Mouse (Mus musculus): ENCODE measurements at regions not wholly inside any gene's neighbourhood (a gene's known extent, or its start where the extent isn't known, plus 50 kb on each side); places are given as distances from the start of the nearest gene placed in this dataset.
A peak's percentile ranks its signal among the peaks of the same experiment; 100 is the strongest.

DNA sequence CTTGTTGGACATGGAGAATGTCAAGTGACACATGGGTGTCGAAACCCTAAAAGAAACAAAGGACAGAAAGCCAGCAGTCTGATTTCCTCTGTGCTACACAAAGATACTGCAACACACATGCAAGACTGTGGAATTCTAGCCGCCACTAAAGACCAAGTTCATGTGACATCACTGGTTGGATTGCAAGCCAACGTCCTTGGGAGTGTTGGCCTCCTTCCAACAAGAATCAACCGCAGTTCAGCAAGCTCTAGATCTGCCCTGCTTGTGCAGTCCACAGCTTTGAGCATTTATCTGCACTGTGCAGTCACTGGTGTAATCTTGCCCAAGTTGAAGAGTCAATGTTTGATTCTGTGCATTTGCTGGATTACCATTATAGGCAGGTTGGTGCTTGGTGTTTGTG lies 1001.2 kb downstream of the Ttll7 start:
- H3K27ac ChIP-seq (ENCODE audit: poor library complexity, severe bottlenecking) = 0 out of 2 replicates have a peak overlapping the region, but pooled peaks have one; percentile 1

DNA sequence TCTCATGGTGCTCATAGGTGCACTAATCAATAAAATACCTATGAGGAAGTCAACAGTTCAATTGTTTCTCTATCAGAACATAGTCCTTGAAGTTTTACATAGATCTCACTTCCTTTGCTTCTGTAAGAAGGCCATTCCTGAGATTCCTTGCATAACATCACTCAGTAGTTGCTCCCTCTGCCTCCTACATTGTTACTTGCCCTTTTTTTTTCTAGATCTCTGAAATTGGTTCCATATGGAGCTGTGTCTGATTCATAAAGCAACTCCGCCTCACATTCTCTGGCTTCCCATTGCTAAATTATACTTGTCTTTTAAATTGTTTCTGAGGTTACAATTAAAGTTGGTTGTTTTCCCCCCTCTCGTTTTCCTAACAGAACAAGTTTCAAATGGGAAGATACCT lies 1000.7 kb downstream of the Ttll7 start:
- Histone ChIP-seq H3K9ac (no peak overlapping the region), H3K27ac (ENCODE audit: poor library complexity, severe bottlenecking) (no peak overlapping the region), H3K9me3 (replicated peaks) (0 out of 2 replicates have a peak, but pooled peaks cover 5% of the 10 kb centered on the region), H3K4me2 (no peak overlapping the region), H3K27me3 (replicated peaks) (no peaks in the 10 kb centered on the region), H3K4me1 (replicated peaks) (peaks cover 2% of the 10 kb centered on the region; the same call in 1 of the 2 replicates), H3K36me3 (no peaks in the 10 kb centered on the region), H3K4me3 (no peak overlapping the region)
- ATAC-seq (ENCODE audit: insufficient number of reproducible peaks, low FRiP score) = no peak
- WGBS = 84% methylated on average over 2 of the region's 2 CpGs

More for the DNA sequence above, 1001.2 kb downstream of the Ttll7 start:
- H3K4me2 ChIP-seq = no peak overlapping the region; the same call in 1 of the 2 replicates
- peaks cover 2% of the 10 kb centered on the region; the same call in 1 of the 2 replicates for H3K4me1 ChIP-seq (replicated peaks)
- H3K27me3 ChIP-seq (replicated peaks) = no peaks in the 10 kb centered on the region
- 29% methylated on average over 4 of the region's 4 CpGs for WGBS
- no peaks in the 10 kb centered on the region for H3K36me3 ChIP-seq
- no peak overlapping the region for H3K4me3 ChIP-seq
- 0 out of 2 replicates have a peak, but pooled peaks cover 5% of the 10 kb centered on the region for H3K9me3 ChIP-seq (replicated peaks)
- no peak overlapping the region for H3K9ac ChIP-seq
- peak; percentile 63; the same call in 1 of the 2 replicates for ATAC-seq (ENCODE audit: insufficient number of reproducible peaks, low FRiP score)

DNA sequence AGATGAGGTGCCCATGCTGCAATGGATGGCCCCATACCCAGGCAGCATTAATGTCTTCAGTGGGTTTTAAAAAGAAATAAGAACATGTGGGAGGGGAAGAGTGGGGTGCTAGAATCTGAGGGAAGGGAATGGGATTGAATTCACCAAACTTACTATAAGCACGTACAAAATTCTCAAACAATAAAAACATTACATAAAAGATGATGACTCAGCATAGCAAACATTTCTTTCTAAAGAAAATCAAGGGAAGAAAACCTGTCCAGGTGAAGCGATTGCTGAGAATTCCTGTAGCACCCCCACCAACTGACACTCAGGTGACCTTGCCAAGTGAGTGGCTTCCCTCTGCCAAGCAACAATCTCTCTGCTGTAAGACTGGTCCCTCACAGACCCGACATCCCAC lies 989.2 kb downstream of the Ttll7 start:
- no peaks in the 10 kb centered on the region for H3K36me3 ChIP-seq
- 60% methylated on average over 3 of the region's 3 CpGs for WGBS
- H3K9ac ChIP-seq = no peak overlapping the region
- no peak overlapping the region for H3K4me3 ChIP-seq
- H3K27ac ChIP-seq (ENCODE audit: poor library complexity, severe bottlenecking) = no peak overlapping the region
- no peaks in the 10 kb centered on the region for H3K4me1 ChIP-seq (replicated peaks)
- H3K4me2 ChIP-seq = no peak overlapping the region
- H3K27me3 ChIP-seq (replicated peaks) = no peaks in the 10 kb centered on the region
- no peaks in the 10 kb centered on the region for H3K9me3 ChIP-seq (replicated peaks)
- ATAC-seq (ENCODE audit: insufficient number of reproducible peaks, low FRiP score) = no peak

DNA sequence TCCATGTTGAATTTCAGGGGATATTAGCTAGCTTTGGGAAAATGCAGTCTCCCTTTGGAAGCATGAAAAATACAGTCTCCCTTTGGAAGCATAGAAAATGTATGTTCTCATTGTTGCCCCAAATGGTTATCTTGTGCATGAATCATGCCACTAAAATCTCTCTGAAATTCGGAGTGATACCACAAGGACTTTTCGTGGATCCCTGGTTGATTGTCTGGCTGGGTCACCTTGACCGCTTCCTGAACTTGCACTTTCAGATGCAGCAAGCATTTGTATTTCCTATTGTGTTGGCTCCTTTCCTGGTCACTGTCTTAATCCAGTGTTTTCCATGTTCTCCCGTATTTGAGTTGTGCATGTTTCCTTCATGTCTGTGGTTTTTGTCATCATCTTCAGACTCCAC lies 986.6 kb downstream of the Ttll7 start:
- Histone ChIP-seq H3K4me1 (replicated peaks) (no peaks in the 10 kb centered on the region), H3K9me3 (replicated peaks) (no peaks in the 10 kb centered on the region), H3K4me2 (no peak overlapping the region), H3K9ac (no peak overlapping the region), H3K4me3 (no peak overlapping the region), H3K36me3 (no peaks in the 10 kb centered on the region), H3K27ac (ENCODE audit: poor library complexity, severe bottlenecking) (no peak overlapping the region), H3K27me3 (replicated peaks) (no peaks in the 10 kb centered on the region)
- 76% methylated on average over 4 of the region's 4 CpGs for WGBS
- ATAC-seq (ENCODE audit: insufficient number of reproducible peaks, low FRiP score) = no peak

DNA sequence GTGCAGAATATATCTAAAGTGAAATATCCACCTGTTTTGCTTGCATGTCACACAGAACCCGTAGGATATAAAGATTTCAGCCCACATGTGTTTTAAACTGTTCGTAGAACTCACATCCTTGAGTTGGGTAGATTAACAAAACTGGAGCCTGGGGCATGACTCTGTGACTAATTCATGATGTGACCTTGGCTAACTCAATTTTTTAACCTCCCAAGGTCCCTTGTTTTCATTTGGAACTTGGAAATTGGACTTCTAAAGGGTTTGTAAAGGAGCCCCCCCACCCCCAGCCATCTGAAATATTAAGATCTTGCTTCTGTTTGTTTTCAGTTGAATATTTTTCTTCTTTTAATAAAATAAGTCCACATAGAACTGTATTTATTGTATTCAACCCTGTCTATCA lies 983.5 kb downstream of the Ttll7 start:
- 77% methylated on average over 2 of the region's 2 CpGs for WGBS
- Histone ChIP-seq H3K27me3 (replicated peaks) (no peaks in the 10 kb centered on the region), H3K4me2 (no peak overlapping the region), H3K4me1 (replicated peaks) (no peaks in the 10 kb centered on the region), H3K36me3 (no peaks in the 10 kb centered on the region), H3K4me3 (no peak overlapping the region), H3K9me3 (replicated peaks) (no peaks in the 10 kb centered on the region), H3K27ac (ENCODE audit: poor library complexity, severe bottlenecking) (no peak overlapping the region), H3K9ac (no peak overlapping the region)
- no peak for ATAC-seq (ENCODE audit: insufficient number of reproducible peaks, low FRiP score)

DNA sequence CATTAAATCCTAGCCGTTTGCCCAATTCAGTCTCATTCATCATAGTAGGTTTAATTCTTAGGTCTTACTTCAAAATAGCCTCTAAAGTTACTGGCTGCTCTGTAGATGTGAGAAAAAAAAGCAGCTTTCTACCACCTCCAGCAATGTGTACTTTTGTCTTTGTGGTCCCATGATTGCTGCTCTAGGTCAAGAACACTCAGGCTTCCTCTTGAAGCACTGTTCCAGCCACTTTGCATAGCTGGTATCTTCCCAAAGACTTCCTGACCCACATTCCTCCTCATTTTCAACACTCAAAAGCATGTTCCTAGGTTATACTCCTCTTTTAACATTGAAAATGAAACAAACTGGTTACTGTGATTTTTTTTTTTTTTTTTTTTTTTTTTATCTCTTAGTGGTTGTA lies 973.2 kb downstream of the Ttll7 start:
- 95% methylated on average over 1 of the region's 1 CpGs for WGBS
- ATAC-seq (ENCODE audit: insufficient number of reproducible peaks, low FRiP score) = no peak

DNA sequence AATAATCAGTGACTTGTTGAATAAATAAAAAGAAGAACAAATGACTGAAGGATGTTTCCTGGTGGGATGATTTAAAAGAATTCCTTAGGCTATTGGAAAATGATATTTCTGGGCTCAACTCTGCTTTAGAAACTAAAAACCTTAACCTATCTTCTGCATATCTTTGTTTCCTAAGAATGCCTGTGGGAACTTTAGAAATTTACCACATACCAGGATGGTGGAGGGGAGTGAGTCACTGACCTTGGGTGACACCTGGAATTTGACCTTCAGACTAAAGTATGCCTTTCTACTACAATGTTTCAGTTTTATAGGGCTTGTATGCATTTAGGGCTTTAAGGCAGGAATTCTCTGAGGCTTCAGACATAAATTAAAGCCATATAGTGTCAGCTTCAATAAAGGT lies 972.3 kb downstream of the Ttll7 start:
- Histone ChIP-seq H3K4me3 (no peak overlapping the region), H3K4me2 (no peak overlapping the region), H3K27ac (ENCODE audit: poor library complexity, severe bottlenecking) (no peak overlapping the region), H3K27me3 (replicated peaks) (no peaks in the 10 kb centered on the region), H3K9me3 (replicated peaks) (no peaks in the 10 kb centered on the region), H3K36me3 (no peaks in the 10 kb centered on the region), H3K4me1 (replicated peaks) (no peaks in the 10 kb centered on the region), H3K9ac (no peak overlapping the region)
- no peak for ATAC-seq (ENCODE audit: insufficient number of reproducible peaks, low FRiP score)

More for the DNA sequence above, 973.2 kb downstream of the Ttll7 start:
- Histone ChIP-seq H3K9me3 (replicated peaks) (no peaks in the 10 kb centered on the region), H3K4me3 (no peak overlapping the region), H3K4me2 (no peak overlapping the region), H3K4me1 (replicated peaks) (no peaks in the 10 kb centered on the region), H3K27me3 (replicated peaks) (no peaks in the 10 kb centered on the region), H3K27ac (ENCODE audit: poor library complexity, severe bottlenecking) (no peak overlapping the region), H3K9ac (no peak overlapping the region), H3K36me3 (no peaks in the 10 kb centered on the region)

DNA sequence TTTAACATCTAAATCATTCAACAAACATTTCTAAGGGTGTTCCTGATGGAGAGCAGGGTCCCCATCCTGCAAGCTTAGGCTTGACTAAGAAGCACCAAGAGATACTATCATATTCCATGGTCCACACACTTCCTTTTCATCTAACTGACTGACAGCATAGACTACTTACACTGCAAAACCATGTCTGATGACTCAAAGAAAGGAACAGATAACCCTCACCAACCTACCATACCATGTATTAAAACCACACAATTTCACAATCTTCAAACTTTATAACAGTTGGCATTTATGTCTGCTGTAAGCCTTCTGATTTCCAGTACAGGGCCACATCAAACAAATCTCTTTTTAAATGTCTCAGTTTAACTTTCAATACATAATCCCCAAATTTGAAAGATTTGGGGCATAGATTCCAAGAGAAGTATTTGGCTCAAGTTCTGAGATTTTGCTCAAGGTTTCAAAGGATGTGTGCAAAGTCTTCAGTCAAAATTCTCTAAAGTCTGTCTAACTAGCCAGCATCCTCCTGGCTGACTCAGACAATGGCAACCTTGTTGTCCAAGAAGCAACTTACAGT lies 962.0 kb downstream of the Ttll7 start:
- Histone ChIP-seq H3K9me3 (replicated peaks) (no peaks in the 10 kb centered on the region), H3K27ac (ENCODE audit: poor library complexity, severe bottlenecking) (no peak overlapping the region), H3K4me3 (no peak overlapping the region), H3K27me3 (replicated peaks) (no peaks in the 10 kb centered on the region), H3K4me2 (no peak overlapping the region), H3K4me1 (replicated peaks) (no peaks in the 10 kb centered on the region), H3K36me3 (no peaks in the 10 kb centered on the region), H3K9ac (no peak overlapping the region)
- ATAC-seq (ENCODE audit: insufficient number of reproducible peaks, low FRiP score) = no peak

DNA sequence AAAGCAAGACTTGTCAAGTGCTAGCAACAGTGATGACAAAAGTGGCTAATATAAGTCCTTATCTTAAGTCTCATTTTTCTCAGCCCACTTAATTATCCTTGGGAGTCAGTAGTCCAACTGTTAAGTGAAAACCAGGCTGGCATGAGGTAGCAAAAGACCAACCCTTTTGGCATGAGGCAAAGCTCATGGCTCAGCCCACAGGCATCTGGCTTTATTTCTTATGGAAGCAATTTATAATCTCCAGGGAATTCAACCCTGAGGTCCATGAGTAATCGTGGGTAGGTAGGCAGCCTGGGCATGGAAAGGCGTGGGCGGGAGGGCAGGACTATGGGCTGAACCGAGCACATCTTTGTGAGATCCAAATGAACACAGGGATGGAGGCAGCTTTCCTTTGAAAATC lies 950.4 kb downstream of the Ttll7 start:
- WGBS = 67% methylated on average over 4 of the region's 4 CpGs
- ATAC-seq (ENCODE audit: insufficient number of reproducible peaks, low FRiP score) = no peak
- H3K27me3 ChIP-seq (replicated peaks) = no peaks in the 10 kb centered on the region

DNA sequence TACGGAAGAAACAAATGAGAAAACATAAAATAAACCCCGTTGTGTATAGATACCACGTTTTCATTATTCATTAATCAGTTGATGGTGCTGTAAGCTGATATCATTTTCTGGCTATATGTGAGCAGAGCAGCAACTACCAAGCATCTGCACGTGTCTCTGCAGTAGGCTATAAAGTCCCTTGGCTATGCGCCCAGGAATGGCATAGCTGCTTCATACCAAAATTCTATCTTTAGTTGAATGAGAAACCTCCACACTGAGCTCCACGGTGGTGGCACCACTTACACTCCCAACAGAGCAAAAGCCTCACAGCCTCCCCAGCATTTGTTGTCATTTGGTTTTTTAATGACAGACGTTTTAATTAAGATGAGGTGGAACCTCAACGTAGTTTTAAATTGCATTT lies 944.4 kb downstream of the Ttll7 start:
- Histone ChIP-seq H3K36me3 (no peaks in the 10 kb centered on the region), H3K4me2 (no peak overlapping the region), H3K9ac (no peak overlapping the region), H3K27ac (ENCODE audit: poor library complexity, severe bottlenecking) (no peak overlapping the region), H3K4me3 (no peak overlapping the region), H3K9me3 (replicated peaks) (no peaks in the 10 kb centered on the region), H3K4me1 (replicated peaks) (no peaks in the 10 kb centered on the region), H3K27me3 (replicated peaks) (no peaks in the 10 kb centered on the region)
- WGBS = 59% methylated on average over 8 of the region's 8 CpGs
- no peak for ATAC-seq (ENCODE audit: insufficient number of reproducible peaks, low FRiP score)

More for the DNA sequence above, 950.4 kb downstream of the Ttll7 start:
- H3K36me3 ChIP-seq = no peaks in the 10 kb centered on the region
- no peaks in the 10 kb centered on the region for H3K9me3 ChIP-seq (replicated peaks)
- H3K9ac ChIP-seq = no peak overlapping the region
- no peaks in the 10 kb centered on the region for H3K4me1 ChIP-seq (replicated peaks)
- H3K4me3 ChIP-seq = no peak overlapping the region
- H3K4me2 ChIP-seq = no peak overlapping the region
- H3K27ac ChIP-seq (ENCODE audit: poor library complexity, severe bottlenecking) = no peak overlapping the region

DNA sequence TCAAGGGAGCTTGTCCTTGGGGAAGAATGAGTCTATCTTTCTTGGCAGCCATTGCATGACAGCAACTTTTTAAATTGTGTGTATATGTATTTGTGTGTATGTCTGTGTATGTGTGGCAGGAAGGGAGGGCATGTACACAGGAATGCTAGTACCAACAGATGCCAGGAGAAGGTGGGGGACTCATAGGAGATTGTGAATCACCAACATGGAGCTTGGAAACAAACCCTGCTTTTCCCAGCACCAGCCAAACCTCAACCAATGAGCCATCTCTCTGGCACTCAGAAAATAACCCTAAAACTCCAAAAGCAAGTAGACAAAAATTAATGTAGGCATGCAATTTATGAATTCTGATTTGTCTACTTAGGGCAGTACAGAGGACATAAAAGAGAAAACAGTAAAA lies 942.9 kb downstream of the Ttll7 start:
- no peak overlapping the region for H3K4me3 ChIP-seq
- no peak for ATAC-seq (ENCODE audit: insufficient number of reproducible peaks, low FRiP score)
- H3K4me1 ChIP-seq (replicated peaks) = no peaks in the 10 kb centered on the region
- H3K4me2 ChIP-seq = no peak overlapping the region
- H3K27me3 ChIP-seq (replicated peaks) = no peaks in the 10 kb centered on the region
- H3K9me3 ChIP-seq (replicated peaks) = no peaks in the 10 kb centered on the region
- no peaks in the 10 kb centered on the region for H3K36me3 ChIP-seq
- H3K27ac ChIP-seq (ENCODE audit: poor library complexity, severe bottlenecking) = no peak overlapping the region
- no peak overlapping the region for H3K9ac ChIP-seq

DNA sequence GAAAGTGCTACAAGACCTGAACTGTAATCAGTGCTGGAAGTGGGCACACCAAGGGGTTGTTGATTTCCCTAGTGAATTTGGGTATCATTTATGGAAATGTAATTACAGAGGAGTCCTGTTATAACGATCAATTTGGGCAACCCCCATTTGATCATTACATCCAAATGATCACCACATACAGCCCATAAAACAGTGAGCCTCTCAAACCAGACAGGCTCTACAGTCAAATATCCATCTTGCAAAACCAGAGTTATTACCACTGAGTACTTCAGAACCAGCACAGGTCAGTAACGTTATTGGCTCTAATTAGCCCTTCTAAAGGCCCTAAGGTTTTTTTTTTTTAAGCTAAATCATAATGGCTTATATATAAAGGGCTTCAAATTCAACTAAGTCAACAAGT lies 934.4 kb downstream of the Ttll7 start:
- no peak for ATAC-seq (ENCODE audit: insufficient number of reproducible peaks, low FRiP score)
- no peaks in the 10 kb centered on the region for H3K27me3 ChIP-seq (replicated peaks)
- H3K27ac ChIP-seq (ENCODE audit: poor library complexity, severe bottlenecking) = no peak overlapping the region
- H3K36me3 ChIP-seq = no peaks in the 10 kb centered on the region
- H3K9ac ChIP-seq = no peak overlapping the region
- no peaks in the 10 kb centered on the region for H3K4me1 ChIP-seq (replicated peaks)
- no peak overlapping the region for H3K4me3 ChIP-seq
- H3K9me3 ChIP-seq (replicated peaks) = no peaks in the 10 kb centered on the region
- H3K4me2 ChIP-seq = no peak overlapping the region
- WGBS = 79% methylated on average over 2 of the region's 2 CpGs
